Mouse (Mus musculus): ENCODE measurements around the gene Pdcd6ip. TPM values are rescaled to one million over a fixed set of nuclear protein-coding genes. Genes with fewer than 3 reads are reported as not detected.

Gene Pdcd6ip
- polyA plus RNA-seq, 1 experiment from 2014 or later, result 56.7 TPM

DNA sequence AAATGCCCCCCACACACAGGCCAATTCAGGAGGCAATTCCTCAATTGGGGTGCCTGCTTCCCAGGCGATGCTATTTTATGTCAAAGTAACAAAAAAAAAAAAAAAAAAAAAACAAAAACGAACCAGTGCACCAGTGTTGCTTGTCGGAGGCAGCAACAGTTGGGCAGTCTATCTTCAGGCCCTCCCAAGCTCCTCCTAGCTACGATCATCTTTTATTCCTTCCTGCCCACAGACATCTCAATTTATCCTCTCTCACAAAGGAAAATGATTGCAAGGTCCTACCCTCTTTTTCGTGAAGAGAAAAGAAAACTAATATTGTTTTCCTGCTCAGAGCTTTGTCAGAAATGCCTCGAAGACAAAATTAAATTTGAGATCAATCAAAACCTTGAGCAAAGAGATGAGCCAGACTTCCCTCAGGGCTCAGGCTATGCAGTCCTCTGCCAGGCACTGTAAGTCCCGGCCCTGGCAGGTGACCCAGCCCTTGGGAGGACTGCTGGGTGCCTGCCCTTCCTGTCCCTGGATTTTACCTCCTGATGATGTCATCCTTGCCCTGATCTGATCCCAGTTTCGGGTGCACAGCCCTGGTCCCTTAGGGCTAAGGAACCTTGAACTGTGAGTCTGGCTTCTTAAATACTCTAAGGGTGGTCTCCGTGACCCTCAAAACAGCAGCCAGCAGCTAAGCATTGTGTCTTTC, 75.6 kb downstream of the Pdcd6ip start:
- WGBS, result 78% methylated on average over 9 of the region's 9 CpGs
- no peaks in the 10 kb centered on the region for H3K36me3 ChIP-seq (replicated peaks)
- no peak for DNase-seq (ENCODE audit: extremely low spot score, low spot score)
- H3K4me3 ChIP-seq, result no peak overlapping the region
- no peaks in the 10 kb centered on the region for H3K27me3 ChIP-seq (ENCODE audit: poor library complexity, severe bottlenecking)
- H3K4me1 ChIP-seq, result peaks cover 7% of the 10 kb centered on the region
- peaks cover 7% of the 10 kb centered on the region; the same call in 1 of the 2 replicates for H3K9me3 ChIP-seq
- H3K27ac ChIP-seq, result no peak overlapping the region

DNA sequence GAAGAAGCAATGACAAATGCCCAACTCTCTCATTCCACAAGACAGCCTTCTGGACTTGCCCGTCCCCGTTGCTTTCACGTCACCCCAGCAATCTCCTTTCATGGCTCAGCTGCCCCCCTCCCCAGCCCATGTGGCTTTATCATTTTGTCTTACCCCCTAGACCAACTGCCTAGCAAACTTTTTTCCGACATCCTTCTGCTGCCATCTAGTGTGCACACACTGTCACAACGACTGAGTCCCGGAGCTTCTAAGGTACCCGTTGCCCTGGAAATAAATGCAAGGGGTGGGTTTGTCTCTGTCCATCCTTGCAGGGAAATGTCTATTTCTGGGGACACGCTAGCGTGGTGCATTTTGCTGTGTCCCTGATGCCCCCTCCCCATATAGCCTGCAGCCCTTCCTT, 78.4 kb downstream of the Pdcd6ip start:
- peaks cover 7% of the 10 kb centered on the region for H3K4me1 ChIP-seq
- no peaks in the 10 kb centered on the region for H3K27me3 ChIP-seq (ENCODE audit: poor library complexity, severe bottlenecking)
- peak; percentile 59 for DNase-seq (ENCODE audit: extremely low spot score, low spot score)
- H3K36me3 ChIP-seq (replicated peaks), result no peaks in the 10 kb centered on the region
- WGBS, result 8% methylated on average over 9 of the region's 9 CpGs
- H3K27ac ChIP-seq, result 0 out of 2 replicates have a peak overlapping the region, but pooled peaks have one; percentile 15
- H3K9me3 ChIP-seq, result no peaks in the 10 kb centered on the region; the same call in 1 of the 2 replicates
- H3K4me3 ChIP-seq, result no peak overlapping the region

DNA sequence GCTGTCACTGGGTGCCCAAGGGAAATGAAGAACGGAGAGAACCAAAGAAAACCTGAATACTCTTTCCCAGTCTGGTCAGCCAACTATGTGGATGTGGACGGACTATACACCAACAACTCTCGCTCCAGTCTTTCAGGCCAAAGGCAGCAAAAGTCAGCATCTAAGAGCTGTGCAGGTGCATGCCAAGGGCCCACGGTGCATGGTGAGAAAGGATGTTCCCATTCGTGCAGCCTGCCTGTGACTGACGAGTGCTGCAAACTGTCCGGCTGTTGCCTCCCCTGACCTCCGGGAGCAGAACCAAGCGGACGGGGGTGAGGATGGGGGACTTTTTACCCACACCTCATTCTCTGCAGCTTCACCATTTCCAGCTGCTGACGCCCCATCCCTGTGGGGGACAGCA, 78.9 kb downstream of the Pdcd6ip start:
- Histone ChIP-seq H3K36me3 (replicated peaks) (no peaks in the 10 kb centered on the region), H3K27me3 (ENCODE audit: poor library complexity, severe bottlenecking) (no peaks in the 10 kb centered on the region), H3K4me1 (peaks cover 7% of the 10 kb centered on the region), H3K9me3 (no peaks in the 10 kb centered on the region; the same call in 1 of the 2 replicates), H3K27ac (0 out of 2 replicates have a peak overlapping the region, but pooled peaks have one; percentile 15), H3K4me3 (no peak overlapping the region)
- no peak for DNase-seq (ENCODE audit: extremely low spot score, low spot score)
- WGBS, result 87% methylated on average over 11 of the region's 11 CpGs

DNA sequence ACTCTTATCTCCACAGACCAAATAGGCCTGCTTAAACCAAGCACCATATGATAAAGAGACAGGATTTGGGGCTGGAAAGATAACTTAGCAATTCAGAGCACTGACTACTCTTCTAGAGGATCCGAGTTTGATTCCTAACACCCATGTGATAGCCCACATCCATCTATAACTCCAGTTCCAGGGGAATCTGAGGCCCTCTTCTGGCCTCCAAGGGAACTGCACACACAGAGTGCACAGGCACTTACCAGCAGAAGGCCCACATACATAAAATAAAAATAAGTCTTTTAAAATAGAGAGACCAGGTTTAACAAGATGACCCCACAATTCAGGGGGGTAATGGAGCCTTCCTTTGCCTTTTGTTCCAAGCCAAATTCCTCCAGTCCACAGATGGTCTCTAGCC, 79.3 kb downstream of the Pdcd6ip start:
- peaks cover 7% of the 10 kb centered on the region for H3K4me1 ChIP-seq
- H3K27ac ChIP-seq, result no peak overlapping the region
- no peaks in the 10 kb centered on the region for H3K36me3 ChIP-seq (replicated peaks)
- no peak overlapping the region for H3K4me3 ChIP-seq
- no peaks in the 10 kb centered on the region for H3K27me3 ChIP-seq (ENCODE audit: poor library complexity, severe bottlenecking)
- H3K9me3 ChIP-seq, result no peaks in the 10 kb centered on the region; the same call in 1 of the 2 replicates
- WGBS, result 90% methylated on average over 1 of the region's 1 CpGs
- no peak for DNase-seq (ENCODE audit: extremely low spot score, low spot score)

DNA sequence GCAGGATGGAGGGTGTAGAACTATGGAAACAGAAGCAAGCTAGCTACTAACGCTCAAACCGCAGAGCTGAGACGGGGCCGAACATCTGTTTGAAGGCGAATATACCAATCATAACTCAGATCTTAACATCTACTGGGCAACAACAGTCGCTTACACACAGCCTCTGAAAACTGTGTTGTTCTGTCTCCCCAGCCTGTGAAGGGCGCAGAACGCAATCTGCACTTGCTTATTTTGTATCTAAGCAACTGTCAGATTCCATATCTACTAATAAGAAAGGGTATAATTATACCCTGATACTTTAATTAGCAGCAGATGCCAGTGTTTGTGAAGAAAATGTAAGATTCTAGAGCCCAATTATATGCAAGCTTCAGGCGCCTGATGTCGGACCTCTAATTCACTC, 81.3 kb downstream of the Pdcd6ip start:
- H3K27ac ChIP-seq, result no peak overlapping the region
- no peak for DNase-seq (ENCODE audit: extremely low spot score, low spot score)
- H3K4me3 ChIP-seq, result no peak overlapping the region
- WGBS, result 94% methylated on average over 10 of the region's 10 CpGs
- H3K4me1 ChIP-seq, result peaks cover 7% of the 10 kb centered on the region
- H3K36me3 ChIP-seq (replicated peaks), result no peaks in the 10 kb centered on the region
- H3K27me3 ChIP-seq (ENCODE audit: poor library complexity, severe bottlenecking), result no peaks in the 10 kb centered on the region
- H3K9me3 ChIP-seq, result no peaks in the 10 kb centered on the region; the same call in 1 of the 2 replicates

DNA sequence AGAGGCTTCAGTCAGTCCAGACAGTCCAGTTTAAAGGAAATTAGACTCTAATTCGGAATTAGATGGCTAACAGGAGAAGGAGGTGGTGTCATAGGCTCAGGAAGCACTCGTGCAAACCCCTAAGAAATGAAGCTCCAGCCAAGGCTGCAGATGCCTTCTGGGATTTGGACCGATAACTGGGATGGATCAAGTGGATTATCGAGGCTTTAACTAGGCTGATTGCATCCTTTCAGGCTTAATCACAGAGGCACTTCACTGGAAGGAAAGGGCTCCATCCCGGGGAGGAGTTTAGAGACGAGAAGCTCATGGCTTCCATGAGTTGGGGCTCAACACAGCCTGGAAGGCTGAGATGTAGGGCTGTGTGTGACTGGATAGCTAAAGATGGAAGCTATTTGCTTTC, 84.0 kb downstream of the Pdcd6ip start:
- 64% methylated on average over 6 of the region's 6 CpGs for WGBS
- H3K4me1 ChIP-seq, result no peaks in the 10 kb centered on the region
- H3K27ac ChIP-seq, result no peak overlapping the region
- no peak for DNase-seq (ENCODE audit: extremely low spot score, low spot score)
- no peak overlapping the region for H3K4me3 ChIP-seq
- H3K36me3 ChIP-seq (replicated peaks), result no peaks in the 10 kb centered on the region
- no peaks in the 10 kb centered on the region for H3K27me3 ChIP-seq (ENCODE audit: poor library complexity, severe bottlenecking)
- no peaks in the 10 kb centered on the region; the same call in 1 of the 2 replicates for H3K9me3 ChIP-seq

DNA sequence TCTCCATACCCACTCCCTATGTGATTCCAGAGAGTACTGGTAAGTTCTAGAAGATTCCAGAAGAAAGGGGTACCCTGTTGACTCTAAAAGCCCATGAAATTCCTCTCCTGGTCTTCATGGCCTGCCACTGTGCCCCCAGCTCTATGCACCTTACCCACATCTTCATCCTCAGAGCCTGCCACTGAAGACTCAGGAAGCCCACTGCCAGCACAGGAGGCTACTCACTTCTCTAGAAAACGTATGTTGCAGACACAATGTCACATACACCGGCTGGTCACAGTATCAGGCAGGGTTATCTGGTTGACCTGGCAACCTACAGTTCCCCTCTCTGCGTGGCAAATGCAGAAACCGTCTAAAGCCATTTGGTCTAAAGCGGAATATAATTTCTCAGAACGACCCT, 91.0 kb downstream of the Pdcd6ip start:
- Histone ChIP-seq H3K4me3 (no peak overlapping the region), H3K36me3 (replicated peaks) (no peaks in the 10 kb centered on the region), H3K27me3 (ENCODE audit: poor library complexity, severe bottlenecking) (no peaks in the 10 kb centered on the region), H3K9me3 (no peaks in the 10 kb centered on the region), H3K27ac (no peak overlapping the region), H3K4me1 (no peaks in the 10 kb centered on the region)
- 92% methylated on average over 6 of the region's 6 CpGs for WGBS
- no peak for DNase-seq (ENCODE audit: extremely low spot score, low spot score)

DNA sequence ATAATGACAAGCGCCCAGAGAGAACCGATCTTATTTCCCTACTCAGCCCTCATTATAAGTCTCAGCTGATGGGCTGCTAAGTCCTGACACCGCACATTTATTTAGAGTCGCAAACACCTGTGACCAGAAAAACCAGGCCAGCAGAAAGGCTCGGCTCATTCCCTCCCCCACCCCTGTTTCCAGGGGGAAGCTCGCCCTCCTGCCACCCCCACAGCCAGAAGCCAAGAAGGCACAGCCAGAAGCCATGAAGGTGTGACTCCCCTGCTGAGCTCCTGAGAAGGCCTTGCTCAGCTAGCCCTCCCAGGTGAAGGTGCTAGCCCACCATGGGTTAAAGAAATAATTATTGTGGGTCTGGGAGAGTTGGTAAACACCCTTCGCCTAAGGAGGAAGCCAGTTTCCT, 97.3 kb downstream of the Pdcd6ip start:
- Histone ChIP-seq H3K27ac (no peak overlapping the region), H3K9me3 (no peaks in the 10 kb centered on the region), H3K36me3 (replicated peaks) (no peaks in the 10 kb centered on the region), H3K4me3 (no peak overlapping the region), H3K4me1 (no peaks in the 10 kb centered on the region), H3K27me3 (ENCODE audit: poor library complexity, severe bottlenecking) (no peaks in the 10 kb centered on the region)
- DNase-seq (ENCODE audit: extremely low spot score, low spot score), result no peak
- WGBS, result 78% methylated on average over 7 of the region's 7 CpGs

DNA sequence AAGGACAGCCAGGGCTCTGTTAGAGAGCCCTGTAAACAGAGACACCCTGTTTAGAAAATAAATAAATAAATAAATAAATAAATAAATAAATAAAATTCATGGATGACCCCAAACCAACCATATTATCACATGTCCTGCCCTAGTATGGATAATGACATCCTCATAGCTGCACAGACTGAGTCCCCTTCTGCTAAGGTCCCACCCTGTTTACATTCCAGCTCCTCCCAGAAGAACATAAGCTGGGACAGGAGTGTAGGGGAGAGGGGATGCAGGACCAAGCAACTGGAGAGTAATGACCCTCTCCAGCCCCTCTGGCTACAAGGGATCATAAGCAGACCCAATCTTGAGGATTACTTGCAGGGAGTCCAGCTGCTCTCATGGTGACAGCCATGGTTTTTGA, 105.9 kb downstream of the Pdcd6ip start:
- no peak for DNase-seq (ENCODE audit: extremely low spot score, low spot score)
- no peaks in the 10 kb centered on the region for H3K36me3 ChIP-seq (replicated peaks)
- no peaks in the 10 kb centered on the region for H3K27me3 ChIP-seq (ENCODE audit: poor library complexity, severe bottlenecking)

More for the DNA sequence above, 105.9 kb downstream of the Pdcd6ip start:
- Histone ChIP-seq H3K4me1 (peaks cover 8% of the 10 kb centered on the region), H3K9me3 (no peaks in the 10 kb centered on the region), H3K27ac (no peak overlapping the region), H3K4me3 (no peak overlapping the region)

Other genes starting within 250 kb of the Pdcd6ip start
- gene Clasp2, start 33.2 kb upstream of the Pdcd6ip start, polyA plus RNA-seq (2016; fragmentation: Nextera tagmentation; extraction: Ambion mirVana), result 33.8 and 36.8 TPM in 2 replicates
- 35.4 and 39.1 TPM in 2 replicates for gene Ubp1, start 222.7 kb upstream of the Pdcd6ip start, polyA plus RNA-seq (2016; fragmentation: Nextera tagmentation; extraction: Ambion mirVana)

Measured in forebrain, embryonic 10.5 days (tissue).